1 mouse cellular context compared by ENCODE assay signal in genomic region chr4:103313587-103314525, GRCm38 (mm10).
TF ChIP-seq lines count a peak whose summit lies in the region.

Gene Oma1 (plus strand): TSS chr4:103313812.

TF ChIP-seq in CH12.LX, 34 proteins besides CTCF, POLR2A, EP300 and RAD21 (continued from another document):
- TF ChIP-seq E2F4 (IDR thresholded peaks at IDR 0.05; ENCODE audit: insufficient replicate concordance, low read depth, low read length): no peak
- peak; percentile 82 for TF ChIP-seq ZNF384 (IDR thresholded peaks at IDR 0.05; ENCODE audit: low read depth, low read length)
